Mouse (Mus musculus) cortical plate, adult 2 months (tissue): ENCODE results near the gene Ralgapa2.

Experiments
- CTCF ChIP-seq: fragments of 200-500 bp; IDR thresholded peaks from 2 replicates; pipeline ENCODE4 v1.5.1; 2011; ENCODE audit warnings: mild to moderate bottlenecking, control low read depth, low read length; ENCODE audit not compliant: insufficient read depth; ENCODE audit errors: extremely low read depth
- POLR2A ChIP-seq: fragments of 200-500 bp; IDR thresholded peaks from 2 replicates; pipeline ENCODE4 v1.6.1; 2011; ENCODE audit warnings: mild to moderate bottlenecking, low read length, control low read depth; ENCODE audit not compliant: insufficient read depth; ENCODE audit errors: extremely low read depth

GRCm38 (mm10) chr2:146350230-146350629 lies 161.9 kb downstream of the Ralgapa2 start:
- TF ChIP-seq POLR2A = no peak
- TF ChIP-seq CTCF = no peak
